Mouse (Mus musculus): ENCODE results near the gene Loxl1. TPM values are rescaled to one million over a fixed set of nuclear protein-coding genes. Genes with fewer than 3 reads are reported as not detected.
"Not testable (repeated sequence)": the region's sequence is repeated elsewhere in the genome, so short reads cannot be mapped to it uniquely, and the experiment has no call there.

Loxl1 gene
- polyA plus RNA-seq, 1 experiment: 16.2 TPM

- WGBS: 34% methylated on average over 9 of the region's 9 CpGs
- peak; percentile 87 for DNase-seq (ENCODE audit: low read depth, low spot score)
Observed at GRCm38 (mm10) chr9:58280259-58281109, 32.5 kb downstream of the Loxl1 start.

- no peak for DNase-seq (ENCODE audit: low read depth, low spot score)
- 31% methylated on average over 5 of the region's 5 CpGs for WGBS
Observed at GRCm38 (mm10) chr9:58279780-58280179, 33.2 kb downstream of the Loxl1 start.

- DNase-seq (ENCODE audit: low read depth, low spot score): no peak
- WGBS: 81% methylated on average over 4 of the region's 4 CpGs
Observed at GRCm38 (mm10) chr9:58278821-58279723, 33.9 kb downstream of the Loxl1 start.

GRCm38 (mm10) chr9:58278313-58278712 lies 34.7 kb downstream of the Loxl1 start:
- DNase-seq (ENCODE audit: low read depth, low spot score): no peak
- WGBS: 89% methylated on average over 4 of the region's 4 CpGs

GRCm38 (mm10) chr9:58276346-58276745 lies 36.6 kb downstream of the Loxl1 start:
- WGBS: 68% methylated on average over 5 of the region's 5 CpGs
- no peak for DNase-seq (ENCODE audit: low read depth, low spot score)

GRCm38 (mm10) chr9:58275797-58276196 lies 37.2 kb downstream of the Loxl1 start:
- no peak for DNase-seq (ENCODE audit: low read depth, low spot score)
- WGBS: 74% methylated on average over 3 of the region's 3 CpGs

GRCm38 (mm10) chr9:58275115-58275774 lies 37.7 kb downstream of the Loxl1 start:
- no peak for DNase-seq (ENCODE audit: low read depth, low spot score)
- WGBS: 36% methylated on average over 8 of the region's 8 CpGs

- no peak for DNase-seq (ENCODE audit: low read depth, low spot score)
- 52% methylated on average over 3 of the region's 3 CpGs for WGBS
Observed at GRCm38 (mm10) chr9:58274626-58275025, 38.4 kb downstream of the Loxl1 start.

- no peak for DNase-seq (ENCODE audit: low read depth, low spot score)
Observed at GRCm38 (mm10) chr9:58274101-58274604, 38.8 kb downstream of the Loxl1 start.

GRCm38 (mm10) chr9:58272855-58273254 lies 40.1 kb downstream of the Loxl1 start:
- no peak for DNase-seq (ENCODE audit: low read depth, low spot score)
- WGBS: 74% methylated on average over 9 of the region's 9 CpGs

More at GRCm38 (mm10) chr9:58274101-58274604, 38.8 kb downstream of the Loxl1 start:
- 82% methylated on average over 7 of the region's 7 CpGs for WGBS

GRCm38 (mm10) chr9:58272068-58272541 lies 40.9 kb downstream of the Loxl1 start:
- 95% methylated on average over 2 of the region's 2 CpGs for WGBS
- no peak for DNase-seq (ENCODE audit: low read depth, low spot score)

- WGBS: 86% methylated on average over 9 of the region's 9 CpGs
- DNase-seq (ENCODE audit: low read depth, low spot score): not testable (repeated sequence)
Observed at GRCm38 (mm10) chr9:58271551-58271950, 41.4 kb downstream of the Loxl1 start.

- DNase-seq (ENCODE audit: low read depth, low spot score): no peak
- WGBS: 76% methylated on average over 3 of the region's 3 CpGs
Observed at GRCm38 (mm10) chr9:58271109-58271508, 41.9 kb downstream of the Loxl1 start.

GRCm38 (mm10) chr9:58270081-58270480 lies 42.9 kb downstream of the Loxl1 start:
- DNase-seq (ENCODE audit: low read depth, low spot score): no peak
- 49% methylated on average over 3 of the region's 3 CpGs for WGBS

- WGBS: 46% methylated on average over 12 of the region's 12 CpGs
- no peak for DNase-seq (ENCODE audit: low read depth, low spot score)
Observed at GRCm38 (mm10) chr9:58268384-58269313, 44.3 kb downstream of the Loxl1 start.

GRCm38 (mm10) chr9:58267046-58267445 lies 45.9 kb downstream of the Loxl1 start:
- 63% methylated on average over 3 of the region's 3 CpGs for WGBS
- DNase-seq (ENCODE audit: low read depth, low spot score): no peak

- no peak for DNase-seq (ENCODE audit: low read depth, low spot score)
- WGBS: 43% methylated on average over 4 of the region's 4 CpGs
Observed at GRCm38 (mm10) chr9:58266571-58267011, 46.4 kb downstream of the Loxl1 start.

GRCm38 (mm10) chr9:58265368-58265767 lies 47.6 kb downstream of the Loxl1 start:
- DNase-seq (ENCODE audit: low read depth, low spot score): no peak
- WGBS: 61% methylated on average over 3 of the region's 3 CpGs

Measured in large intestine, adult 2 months (tissue).